Mouse (Mus musculus) spleen, postnatal 36 days (tissue): ENCODE measurements at regions not wholly inside any gene's neighbourhood (a gene's known extent, or its start where the extent isn't known, plus 50 kb on each side); places are given as distances from the start of the nearest gene placed in this dataset.

Experiments used
- DNase-seq, 2 experiments: peaks; one replicate each; pipeline ENCODE4 v3.0.0; 2022; ENCODE audit warnings: low spot score in 2 of 2, mixed read lengths in 1 of 2

DNA sequence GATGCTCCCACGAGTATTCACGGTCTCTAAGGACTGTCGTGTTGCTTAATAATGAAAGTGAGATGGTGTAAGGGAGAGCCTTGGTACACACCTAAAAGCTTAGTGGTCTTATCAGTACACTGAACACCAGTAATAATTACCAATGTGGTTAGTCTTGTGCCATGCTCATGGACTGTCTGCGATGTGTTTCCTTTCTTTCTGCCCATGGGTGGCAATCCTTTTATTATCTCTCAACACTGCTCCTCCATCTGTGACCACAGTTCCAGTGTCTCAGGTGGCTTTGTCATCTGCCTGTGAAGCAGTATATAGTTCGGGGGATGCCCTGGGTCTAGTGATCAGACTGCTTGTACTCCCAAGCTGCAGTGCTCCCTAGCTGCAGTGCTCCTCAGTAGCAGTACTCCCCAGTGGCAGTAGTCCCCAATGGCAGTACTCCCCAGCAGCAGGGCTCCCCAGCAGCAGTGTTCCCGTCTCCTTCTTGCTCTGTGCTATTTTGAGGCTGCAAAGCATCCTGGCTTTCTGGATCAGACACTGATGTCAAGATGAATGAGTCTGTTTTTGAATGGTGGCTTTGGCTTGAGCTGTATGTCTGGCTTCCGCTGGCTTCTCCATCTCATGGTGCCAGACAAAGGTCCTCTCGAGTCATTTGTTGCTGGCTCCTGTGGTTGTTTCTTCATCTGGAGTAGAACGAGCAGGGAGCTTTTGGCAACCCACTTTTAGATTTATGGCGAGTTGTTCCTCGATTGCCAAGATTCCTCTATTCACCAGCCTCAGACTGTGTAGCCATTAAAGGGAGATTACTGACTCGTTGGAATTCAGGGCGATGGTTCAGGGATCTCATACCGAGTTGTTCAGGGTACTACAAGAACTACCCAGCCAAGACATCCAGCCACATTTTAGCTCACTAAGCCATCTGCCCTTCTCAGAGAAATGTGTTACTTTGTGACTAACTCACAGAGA is 88.4 kb upstream of the Plxnc1 start:
- no peak for DNase-seq

DNA sequence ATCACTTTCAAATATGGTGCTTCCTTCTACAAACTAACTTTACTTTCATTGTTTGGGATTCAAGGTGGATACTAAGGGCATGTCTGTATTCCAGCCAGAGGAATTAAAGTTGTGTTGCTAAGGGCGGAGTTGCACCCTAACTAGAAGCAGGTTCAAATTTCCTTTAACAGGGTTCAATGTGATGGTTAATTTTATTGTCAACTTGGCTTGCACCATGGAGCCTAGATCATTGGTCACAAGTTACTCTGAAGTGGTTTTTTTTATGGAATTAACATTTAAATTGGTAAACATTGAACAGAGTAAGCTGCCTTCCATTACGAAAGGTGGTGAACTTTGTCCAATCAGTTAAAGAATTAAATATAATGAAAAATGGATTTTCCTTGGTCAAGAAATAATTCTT is 86.7 kb upstream of the Plxnc1 start:
- DNase-seq: no peak

DNA sequence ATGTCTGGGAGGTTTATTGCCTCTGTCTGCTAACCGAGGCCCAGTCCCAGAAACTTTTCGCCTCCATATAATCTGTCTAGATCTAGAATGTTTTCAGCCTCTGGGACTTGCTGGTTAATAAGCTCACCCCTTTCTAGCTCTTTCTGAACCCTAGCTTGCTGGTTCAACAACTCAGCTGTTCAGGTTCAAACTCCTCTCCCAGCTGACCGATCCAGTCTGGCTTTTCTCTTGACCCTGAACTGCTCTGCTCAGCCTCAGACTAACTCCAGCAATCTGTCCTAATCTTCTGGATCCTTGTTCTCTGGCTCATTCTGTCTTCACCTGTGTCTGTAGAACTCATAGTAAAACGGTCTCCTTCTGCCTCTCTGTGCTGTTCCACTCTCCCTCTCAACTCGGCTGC is 86.2 kb upstream of the Plxnc1 start:
- no peak for DNase-seq

DNA sequence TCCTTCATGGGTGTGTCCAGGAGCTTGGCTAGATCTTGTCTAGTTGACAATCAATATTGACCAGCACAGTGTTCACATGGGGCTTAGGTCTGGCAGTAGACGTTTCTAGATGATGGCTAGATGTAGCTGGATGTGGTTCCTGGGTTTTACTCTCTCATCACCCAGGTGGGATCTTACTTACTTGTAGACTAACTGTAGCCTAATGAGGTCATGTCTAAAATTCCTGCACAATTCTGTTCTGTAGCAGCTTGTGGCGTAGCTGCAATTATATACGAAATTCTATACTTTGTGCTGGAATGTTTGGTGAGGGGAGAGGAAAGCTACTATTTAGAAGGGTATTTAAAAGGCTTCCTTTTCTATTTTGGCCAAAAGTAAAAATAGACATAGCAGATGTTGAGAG is 84.9 kb upstream of the Plxnc1 start:
- no peak for DNase-seq

DNA sequence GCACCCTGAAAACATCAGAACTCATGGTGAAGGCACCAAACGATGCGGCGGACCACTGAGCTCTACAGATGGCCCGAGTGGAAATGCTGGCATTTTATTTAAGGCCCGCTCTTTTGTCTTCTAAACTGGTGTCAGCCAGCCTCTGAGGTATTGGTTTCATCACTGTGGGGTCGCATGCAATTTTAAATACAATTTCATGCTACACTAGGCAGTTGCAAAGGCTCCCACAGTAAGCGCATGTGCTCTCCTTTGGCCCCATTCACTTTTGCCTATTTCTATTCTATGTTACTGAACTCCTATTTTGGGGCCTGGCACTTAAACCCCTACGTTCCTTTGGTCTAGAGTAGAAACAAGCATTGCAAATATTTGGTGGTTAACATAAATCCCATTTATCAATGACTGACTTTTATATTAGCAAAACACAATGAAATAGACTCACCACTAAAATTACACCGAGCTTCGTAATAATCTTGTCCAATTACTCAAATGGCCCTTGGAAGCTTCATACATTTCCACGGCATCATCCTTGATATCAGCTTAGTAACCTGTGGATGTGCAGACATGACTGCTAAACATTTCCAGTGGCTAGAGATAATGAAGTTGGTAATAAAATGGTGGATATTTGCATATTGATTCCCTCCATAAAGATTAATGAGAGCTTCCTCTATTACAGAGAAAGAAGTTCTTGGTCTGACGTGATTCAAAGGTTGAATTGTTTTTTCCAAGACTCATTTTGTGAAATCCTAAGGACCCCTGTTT is 81.1 kb upstream of the Plxnc1 start:
- no peak for DNase-seq

GRCm38 (mm10) chr10:95021209-95021608 is 76.6 kb upstream of the Plxnc1 start:
- peak; percentile 44 to 46 for DNase-seq

DNA sequence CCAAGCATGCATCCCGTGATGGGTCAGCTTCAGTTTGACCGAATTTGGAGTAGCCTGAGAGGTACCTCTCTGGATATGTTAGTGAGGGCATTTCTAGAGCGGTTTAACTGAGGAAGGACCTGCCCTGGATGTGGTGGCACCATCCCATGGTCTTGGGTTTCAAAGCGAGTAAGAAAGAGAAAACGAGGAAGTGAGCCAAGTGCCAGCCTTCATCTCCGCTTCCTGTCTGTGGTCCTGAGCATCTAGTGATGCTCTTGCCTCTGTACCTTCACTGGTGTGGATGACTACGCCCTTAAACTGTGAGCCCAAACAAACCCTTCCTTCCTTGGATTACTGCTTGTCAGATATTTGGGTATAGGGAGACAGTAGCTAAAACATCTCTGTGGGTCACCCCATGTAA is 72.3 kb upstream of the Plxnc1 start:
- no peak for DNase-seq

DNA sequence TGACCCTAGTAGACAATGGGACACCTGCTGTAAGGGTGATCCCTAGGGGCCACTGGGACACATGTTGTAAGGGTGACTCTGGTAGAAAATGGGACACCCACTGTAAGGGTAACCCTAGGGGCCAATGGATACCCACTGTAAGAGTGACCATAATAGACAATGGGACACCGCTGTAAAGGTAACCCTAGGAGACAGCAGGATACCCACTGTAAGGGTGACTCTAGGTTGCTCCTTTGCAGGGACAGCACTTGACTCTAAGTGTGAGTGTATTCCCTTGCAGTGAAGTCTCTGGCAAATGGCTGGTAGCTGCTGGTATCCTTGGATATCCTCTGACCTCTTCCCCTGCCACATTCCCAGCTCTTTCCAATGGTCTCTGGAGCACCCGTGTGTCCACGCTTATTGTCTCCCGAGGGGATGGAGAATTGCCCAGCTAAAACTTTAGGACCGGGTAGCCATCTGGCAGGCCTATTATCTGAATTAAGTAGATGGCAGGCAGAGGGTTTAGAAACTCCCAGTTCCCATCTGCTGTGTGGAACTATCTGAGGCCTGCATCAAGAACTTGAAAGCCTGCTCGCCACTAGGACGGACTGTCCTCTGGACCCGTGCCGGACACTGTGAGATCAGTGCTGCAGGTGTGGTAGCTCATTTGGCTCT is 70.8 kb upstream of the Plxnc1 start:
- no peak for DNase-seq

DNA sequence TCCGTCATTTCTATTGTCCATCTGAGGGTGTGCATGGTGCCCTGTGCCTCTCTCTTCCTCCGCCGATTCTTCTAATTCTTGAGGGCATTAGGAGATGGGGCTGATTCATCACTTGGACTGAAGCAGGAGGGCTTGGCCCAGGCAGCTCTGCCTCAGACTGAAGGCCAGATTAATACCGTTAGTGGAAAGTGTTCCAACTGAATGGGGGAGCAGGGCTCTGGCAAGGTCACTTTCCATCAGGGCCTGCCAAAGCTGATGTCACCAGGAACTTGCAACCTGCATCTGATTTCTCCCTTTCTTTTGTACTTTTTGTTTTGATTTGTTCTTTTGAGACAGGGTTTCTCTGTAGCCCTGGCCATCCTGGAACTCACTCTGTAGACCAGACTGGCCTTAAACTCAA is 69.3 kb upstream of the Plxnc1 start:
- DNase-seq: no peak

DNA sequence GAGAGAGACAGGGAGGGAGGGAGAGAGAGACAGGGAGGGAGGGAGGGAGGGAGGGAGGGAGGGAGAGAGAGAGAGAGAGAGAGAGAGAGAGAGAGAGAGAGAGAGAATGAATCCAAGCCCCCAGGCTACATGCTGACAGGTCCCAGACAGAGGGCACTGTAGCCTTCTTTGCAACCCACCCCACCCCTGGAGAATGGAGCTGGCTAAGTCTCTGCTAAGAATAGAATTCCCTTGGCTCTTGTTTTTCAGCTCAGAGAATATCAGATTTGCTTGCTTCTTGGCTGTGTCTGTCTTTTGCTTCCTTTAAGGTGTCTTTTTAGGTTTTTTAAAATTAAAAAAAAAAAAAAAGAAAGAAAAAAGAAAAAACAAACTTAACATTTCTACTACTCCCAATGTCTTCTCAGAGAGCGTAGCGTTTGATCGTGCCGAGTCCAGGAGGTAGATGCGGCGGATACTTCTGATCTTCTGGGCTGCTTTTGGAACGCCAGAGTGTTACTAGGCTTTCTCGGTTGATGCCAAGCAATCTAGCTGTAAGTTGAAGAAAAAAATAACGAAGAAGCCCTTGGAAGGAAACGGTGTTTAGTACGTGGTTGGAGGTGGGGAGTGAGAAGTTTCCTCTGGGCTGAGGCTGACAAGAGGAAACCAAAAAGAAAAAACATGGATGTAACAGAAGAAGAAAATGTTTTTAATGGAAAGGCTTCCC is 68.7 kb upstream of the Plxnc1 start:
- no peak for DNase-seq

DNA sequence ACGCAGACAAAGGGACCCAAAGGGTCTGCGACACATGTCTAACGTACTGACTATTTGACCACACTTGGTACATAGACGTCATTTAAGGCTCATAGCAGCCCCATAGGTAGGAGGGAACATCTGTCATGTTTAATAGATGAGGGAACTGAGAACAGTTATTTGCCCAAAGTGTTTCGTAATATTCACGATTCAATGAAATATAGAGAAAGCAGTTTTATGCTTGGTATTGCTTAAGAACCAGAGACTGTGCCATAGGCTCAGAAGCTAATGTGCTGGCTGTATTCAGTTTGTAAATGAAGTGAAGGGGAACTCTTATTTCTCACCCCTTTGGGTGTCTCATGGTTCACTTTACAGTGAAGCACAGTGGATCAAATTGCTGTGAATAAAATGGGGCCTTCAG is 65.7 kb upstream of the Plxnc1 start:
- no peak for DNase-seq

GRCm38 (mm10) chr10:95009081-95009480 is 64.4 kb upstream of the Plxnc1 start:
- DNase-seq: no peak

DNA sequence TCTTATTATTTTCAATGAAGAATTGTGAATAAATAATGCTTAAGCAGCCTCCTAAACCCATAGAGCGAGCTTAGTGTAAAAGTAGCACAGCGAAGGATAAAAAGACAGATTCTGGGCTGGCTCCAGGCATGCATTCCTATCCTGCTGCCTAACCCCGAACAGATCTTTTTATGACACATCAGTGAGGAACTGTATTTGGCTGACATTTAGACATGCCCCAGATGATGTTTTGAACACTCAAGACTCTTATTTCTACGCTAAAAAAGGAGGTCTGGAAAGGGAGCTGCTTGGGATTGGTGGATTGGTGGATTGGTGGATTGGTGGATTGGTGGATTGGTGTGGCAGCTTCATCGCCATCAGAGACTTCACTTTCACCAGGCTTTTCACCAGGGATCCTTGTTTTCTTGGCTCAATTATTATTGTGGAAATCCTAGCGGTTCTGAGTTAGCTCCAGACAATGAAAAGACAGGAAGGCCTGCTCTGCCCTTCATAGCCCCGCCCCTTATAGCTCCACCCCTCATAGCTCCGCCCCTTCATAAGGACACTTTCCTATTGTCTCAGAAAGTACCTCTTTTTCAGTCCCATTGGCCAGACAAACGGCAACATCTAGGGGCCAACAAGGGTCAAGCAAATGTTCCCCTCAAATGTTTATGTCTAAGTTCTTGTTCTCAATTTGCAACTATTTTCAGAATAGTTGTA is 59.6 kb upstream of the Plxnc1 start:
- DNase-seq: no peak

GRCm38 (mm10) chr10:95003621-95004020 is 59.0 kb upstream of the Plxnc1 start:
- DNase-seq: no peak

- DNase-seq: no peak
Measured at GRCm38 (mm10) chr10:95001650-95002049, 57.0 kb upstream of the Plxnc1 start.

- DNase-seq: no peak
Measured at GRCm38 (mm10) chr10:94999716-95000115, 55.1 kb upstream of the Plxnc1 start.
